Mouse (Mus musculus) thymus, postnatal 0 days (tissue): ENCODE data around the gene Abcb7. TPM values are rescaled to one million over a fixed set of nuclear protein-coding genes. Genes with fewer than 3 reads are reported as not detected.
"Not testable (repeated sequence)": the region's sequence is repeated elsewhere in the genome, so short reads cannot be mapped to it uniquely, and the experiment has no call there.

Experiments used
- DNase-seq: peaks from one replicate; pipeline ENCODE4 v3.0.0-alpha.2; 2015; ENCODE audit warnings: low spot score
- polyA plus RNA-seq: library from polyadenylated mRNA; unstranded; fragments of >200 nt; fragmentation: Nextera tagmentation; extraction: Ambion mirVana; gene quantifications from 2 replicates; pipeline ENCODE4 v1.2.1, GENCODE M21; 2015

Abcb7 gene
- polyA plus RNA-seq, result 9.7 and 10.1 TPM in 2 replicates

DNA sequence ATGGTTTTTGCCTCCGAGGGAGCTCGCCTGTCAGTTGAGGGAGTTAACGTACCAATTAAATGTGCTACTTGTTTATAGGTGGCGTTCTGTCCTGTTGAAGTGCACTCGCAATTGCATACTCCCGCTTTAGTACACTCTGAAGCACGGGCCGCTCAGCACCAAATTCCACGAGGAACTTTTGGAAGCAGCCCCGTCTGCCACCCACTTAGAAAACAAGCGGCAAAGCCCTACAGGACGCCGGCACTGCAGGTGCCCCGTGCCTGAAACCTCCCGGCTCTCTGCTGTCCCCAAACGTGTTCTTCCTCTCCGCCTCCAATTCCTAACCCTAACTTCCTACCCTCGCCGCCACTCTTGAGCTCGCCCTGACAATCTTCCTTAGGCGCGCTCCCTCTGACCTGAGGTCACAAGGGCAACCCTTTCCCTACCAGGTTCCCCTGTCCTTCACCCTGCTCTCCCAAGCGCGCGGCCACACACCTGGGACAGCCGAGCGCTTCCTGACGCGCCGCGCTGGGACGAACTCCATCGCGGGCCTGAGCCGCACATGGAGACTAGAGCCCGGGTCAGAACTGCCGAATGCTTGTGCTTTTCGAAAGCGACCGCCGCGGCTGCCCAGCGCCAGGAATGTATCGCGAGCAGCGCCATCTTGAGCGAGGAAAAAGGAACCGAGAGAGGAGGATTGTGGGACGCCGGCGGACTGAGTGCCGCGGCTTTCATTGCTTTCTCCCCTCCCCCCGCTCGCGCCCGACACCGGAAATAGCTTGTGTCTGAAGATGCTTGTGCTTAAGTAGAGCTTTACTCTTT lies at the start of gene Abcb7:
TSS of gene Abcb7 (minus strand) at position 674 of the 801 bp plus-strand sequence.
- DNase-seq, result peak; percentile 85

DNA sequence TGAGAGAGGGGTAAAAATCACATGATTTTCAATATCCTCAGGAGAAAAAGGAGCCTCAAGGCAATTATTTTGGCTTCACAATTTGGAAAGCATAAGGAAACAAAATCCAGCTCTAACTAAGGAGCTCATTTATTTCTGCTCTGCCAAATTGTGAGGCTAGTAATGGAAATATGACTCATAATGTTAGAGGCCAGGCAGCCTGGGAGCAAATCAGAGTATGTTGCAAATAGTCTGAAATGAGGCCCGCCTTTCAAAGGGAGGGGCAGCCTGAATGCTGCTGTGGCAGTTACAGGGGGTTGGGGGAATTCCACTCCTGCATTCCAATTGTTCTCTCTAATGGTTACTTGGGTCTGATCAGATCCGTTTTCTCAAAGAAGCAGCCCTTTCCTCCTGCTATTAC lies 48.1 kb upstream of the Abcb7 start:
- no peak for DNase-seq

DNA sequence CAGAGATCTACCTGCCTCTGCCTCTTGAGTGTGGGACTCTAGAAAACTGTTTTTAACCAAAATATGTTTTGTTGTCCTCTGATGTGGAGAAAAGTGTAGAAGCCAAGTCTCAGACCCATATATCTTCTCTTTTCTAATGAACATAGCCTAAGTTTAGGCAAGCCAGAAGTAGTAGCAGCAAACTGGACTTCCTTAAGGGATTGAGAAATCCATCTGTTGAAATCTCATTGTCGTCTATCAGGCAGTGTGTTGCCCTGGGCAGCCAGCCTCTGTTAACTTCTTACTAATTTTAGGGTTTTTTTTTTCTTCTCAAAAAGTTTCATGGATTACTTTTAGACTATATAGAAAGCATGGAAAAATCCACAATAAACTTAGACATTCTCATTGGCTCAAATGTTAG lies 38.8 kb upstream of the Abcb7 start:
- DNase-seq, result no peak

DNA sequence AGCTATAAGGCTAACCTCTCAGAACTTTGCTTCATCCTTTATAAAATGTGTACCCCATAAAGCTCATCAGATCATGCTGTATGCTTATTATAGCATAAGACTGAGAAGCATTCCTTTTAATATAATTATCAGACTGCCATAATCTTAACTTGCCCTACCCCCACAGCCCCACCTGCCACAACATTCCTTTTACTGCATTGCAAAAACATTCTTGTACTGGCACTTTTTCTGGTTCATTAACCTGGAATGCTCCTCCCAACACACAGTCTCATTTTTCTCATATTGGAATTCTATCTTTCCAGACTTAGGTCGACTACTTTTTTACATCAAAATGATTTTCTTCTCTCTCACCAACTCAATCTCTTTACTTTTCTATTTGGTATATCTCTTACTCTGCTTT lies 19.8 kb upstream of the Abcb7 start:
- DNase-seq, result no peak

DNA sequence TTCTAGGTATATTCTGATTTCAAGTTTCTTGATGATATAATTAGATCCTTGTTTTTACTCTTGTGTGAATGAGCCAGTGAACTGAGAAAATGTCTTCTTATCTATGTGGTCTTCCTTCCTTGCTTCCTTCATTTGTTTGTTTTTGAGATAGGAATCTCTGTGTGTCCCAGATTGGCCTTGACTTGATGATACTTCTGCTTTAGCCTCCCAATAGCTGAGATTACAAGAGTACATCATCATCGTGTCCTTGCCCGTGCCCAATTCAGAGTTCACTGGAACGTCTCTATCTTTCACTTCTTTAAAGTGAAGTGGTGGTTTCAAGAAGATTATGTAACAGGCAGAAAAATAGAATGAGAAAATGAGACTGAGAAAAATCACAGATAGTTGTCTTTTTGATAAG lies 14.5 kb upstream of the Abcb7 start:
- DNase-seq, result no peak

DNA sequence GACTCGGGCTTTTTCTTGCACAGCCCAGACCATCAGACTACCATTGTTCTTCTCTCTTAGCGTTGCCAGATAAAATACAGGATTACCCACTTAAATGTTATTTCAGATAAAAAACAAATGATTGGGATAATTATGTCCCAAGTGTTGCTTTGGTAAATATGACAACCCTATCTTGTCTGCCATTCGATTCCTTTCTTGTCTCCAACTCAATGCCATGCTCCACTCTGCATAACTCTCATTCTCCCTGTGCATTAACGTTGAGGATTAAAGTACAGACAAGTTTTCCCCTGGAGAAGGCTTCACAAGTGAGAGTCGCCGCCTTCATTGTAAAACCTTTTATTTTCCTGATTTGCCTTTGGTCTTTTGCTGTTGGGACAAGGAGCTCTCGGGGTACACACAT lies 339 bp upstream of the Abcb7 start:
- no peak for DNase-seq

DNA sequence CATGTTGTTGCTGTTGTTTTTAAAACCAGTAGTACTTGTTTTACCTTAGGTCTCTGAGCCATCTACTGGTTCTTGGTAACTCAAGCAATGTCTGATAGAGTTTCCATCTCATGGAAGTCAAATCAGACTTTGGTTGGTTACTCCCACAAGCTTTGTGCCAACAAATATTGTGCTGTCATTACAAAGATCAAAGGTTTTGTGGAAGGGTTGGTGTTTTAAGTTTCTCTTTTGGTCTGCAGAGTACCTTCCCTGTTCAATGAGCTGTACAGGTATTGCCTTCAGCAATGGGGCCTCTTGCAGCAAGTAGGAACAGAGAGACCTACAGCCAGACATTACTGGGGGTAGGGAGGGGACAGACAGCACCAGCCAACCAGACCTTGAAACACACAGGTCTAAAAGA lies 5.5 kb downstream of the Abcb7 start:
- DNase-seq, result no peak

DNA sequence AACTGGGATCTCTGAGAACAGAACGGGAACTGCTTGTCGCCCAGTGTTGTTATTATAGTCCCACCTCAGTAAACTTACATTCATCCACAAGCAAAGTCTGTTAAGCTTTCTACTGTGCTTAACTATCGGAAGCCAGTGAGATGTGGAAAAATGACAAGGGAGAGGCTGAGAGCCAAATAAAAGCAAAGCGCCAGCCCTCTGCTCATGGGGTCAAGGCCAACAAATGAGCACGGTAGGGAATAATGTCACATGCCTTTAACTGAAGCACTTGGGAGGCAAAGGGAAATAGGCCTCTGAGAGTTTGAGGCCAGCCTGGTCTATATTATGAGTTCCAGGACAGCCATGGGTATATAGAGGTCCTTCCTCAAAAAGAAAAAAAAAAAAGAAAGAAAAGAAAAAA lies 11.2 kb downstream of the Abcb7 start:
- DNase-seq, result no peak

DNA sequence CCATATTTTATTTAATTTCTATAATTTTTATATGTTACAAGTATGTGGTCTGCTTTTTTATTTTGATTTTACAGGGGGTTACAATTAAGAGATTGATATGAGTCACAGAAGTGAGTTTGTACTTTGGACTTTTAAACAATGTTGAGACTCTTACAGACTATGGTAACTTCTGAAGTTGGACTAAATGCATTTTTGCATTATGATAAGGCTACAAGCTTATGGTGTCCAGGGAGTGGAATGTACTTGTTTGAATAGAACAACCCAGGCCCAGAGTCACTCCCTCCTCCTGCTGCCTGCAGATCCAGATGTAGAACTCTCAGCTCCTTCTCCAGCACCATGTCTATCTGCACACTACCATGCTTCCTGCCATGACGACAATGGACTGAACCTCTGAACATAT lies 12.5 kb downstream of the Abcb7 start:
- DNase-seq, result no peak

DNA sequence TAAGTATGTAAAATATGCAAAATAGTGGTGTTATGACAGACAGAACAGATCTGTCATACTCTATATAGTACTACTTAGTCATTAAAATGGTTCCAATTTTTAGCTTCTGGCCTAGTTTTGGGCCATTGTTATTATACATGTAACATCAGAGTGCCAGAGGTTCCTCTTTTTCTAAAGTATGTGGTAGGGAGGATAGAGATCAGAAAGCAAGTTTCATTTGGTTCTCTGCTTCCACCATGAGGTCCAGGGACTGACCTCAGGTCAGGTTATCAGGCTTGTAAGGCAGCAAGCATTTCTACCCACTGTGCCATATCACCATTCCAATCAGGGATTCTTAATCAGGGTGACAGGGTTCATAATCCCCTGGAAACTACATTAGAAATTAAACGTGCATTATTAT lies 16.1 kb downstream of the Abcb7 start:
- no peak for DNase-seq

DNA sequence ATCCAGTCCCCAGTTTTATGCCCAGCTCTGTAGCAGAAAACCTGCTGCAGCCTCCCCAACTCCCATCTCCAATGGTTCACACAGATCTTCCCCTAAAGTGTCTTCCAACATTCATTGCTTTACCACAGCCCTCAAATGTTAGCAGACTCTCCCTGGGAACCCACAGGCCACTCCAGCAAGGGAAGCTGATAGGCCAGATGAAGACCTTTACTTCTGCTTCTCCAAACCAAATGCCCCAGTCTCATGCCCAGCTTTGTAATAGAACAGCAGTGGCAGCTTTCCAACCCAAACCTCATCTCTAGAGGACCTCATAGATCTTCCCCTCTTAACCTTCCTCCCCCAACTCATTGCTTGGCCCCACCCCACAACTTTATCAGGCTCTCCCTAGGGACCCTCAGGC lies 54.0 kb downstream of the Abcb7 start:
- DNase-seq, result no peak

DNA sequence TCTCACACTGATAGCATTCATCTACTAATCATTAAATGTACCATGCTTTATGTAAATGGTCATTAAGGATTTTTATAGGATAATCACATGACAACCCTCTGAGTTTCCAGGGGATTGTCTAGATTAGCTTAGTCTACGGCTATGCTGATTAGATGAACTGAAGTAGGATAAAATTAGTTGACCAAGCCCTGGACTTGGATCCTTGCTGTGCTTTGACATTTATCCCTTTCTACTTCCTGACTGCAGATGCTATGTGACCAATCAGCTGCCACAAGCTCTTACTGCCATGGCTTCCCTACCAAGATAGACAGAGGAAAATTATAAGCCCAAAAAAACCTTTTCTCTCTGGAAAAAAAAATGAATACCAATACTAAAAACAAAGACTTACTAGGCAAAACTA lies 57.8 kb downstream of the Abcb7 start:
- DNase-seq, result no peak

DNA sequence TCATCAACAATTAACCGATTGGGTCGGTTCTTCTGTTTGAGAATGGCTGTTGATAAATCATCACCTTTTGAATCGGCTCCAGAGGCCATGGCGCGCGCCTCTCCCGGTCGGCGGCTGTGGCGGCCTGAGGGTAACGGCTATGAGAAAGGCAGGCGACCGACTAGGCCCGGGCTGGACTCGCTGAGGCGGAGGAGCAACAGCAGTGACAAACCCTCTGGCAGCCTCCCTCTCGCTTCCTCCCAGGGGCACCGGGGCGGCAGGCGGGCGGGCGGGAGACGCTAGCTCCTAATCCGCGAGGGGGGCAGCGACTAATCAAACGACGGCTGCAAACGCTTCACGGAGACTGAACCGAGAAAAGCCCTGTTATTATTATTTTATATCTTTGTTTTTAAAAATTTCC lies 65.5 kb downstream of the Abcb7 start:
- DNase-seq, result not testable (repeated sequence)

DNA sequence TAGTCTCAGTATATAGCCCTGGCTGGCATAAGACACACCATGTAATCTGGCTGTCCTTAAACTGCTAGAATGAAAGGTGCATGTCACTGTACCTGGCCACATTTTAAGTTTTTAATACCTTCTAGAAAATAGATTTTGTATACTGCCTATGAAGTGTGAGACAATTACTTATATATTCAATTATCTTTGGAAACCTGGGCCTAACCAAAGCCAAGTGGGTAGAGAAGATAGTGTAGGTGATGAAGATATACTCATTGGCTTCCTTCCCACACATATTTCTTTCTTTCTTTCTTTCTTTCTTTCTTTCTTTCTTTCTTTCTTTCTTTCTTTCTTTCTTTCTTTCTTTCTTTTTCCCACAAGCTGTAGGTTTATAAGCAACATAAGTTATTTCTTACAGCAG lies 121.9 kb downstream of the Abcb7 start:
- DNase-seq, result no peak

DNA sequence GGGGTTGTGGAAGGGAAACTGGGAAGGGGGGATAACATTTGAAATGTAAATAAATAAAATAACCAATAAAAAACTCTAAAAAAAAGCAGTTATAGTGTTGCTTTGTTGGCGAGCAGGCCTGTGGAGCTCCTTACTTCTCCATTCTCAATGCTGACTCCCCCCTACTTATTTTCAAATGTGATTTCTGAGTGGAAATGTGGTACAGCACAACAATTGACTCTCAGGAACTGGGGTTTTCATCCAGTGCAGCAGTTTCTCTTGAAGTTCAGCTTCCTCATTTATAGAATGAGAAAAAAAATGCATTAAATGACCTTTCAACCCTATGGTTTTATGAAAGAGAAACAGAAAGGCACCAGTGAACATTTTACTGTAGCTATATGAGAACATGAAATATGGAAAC lies 133.8 kb downstream of the Abcb7 start:
- no peak for DNase-seq

DNA sequence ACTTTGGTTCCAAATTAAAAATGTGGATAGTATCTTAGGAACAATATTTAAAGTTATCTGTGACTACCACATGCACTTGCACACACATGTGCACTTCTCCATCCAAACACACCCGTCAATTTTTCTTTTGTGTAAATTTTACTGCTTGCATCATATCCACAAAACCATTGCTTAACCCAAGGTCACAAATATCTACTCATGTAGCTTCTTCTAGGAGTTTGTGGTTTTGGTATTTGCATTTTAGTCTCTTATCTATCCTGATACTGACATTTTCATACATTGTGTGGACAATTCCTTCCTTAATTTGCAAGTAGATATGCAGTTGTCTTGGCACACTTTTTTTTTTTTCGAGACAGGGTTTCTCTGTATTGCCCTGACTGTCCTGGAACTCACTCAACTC lies 149.3 kb downstream of the Abcb7 start:
- no peak for DNase-seq

DNA sequence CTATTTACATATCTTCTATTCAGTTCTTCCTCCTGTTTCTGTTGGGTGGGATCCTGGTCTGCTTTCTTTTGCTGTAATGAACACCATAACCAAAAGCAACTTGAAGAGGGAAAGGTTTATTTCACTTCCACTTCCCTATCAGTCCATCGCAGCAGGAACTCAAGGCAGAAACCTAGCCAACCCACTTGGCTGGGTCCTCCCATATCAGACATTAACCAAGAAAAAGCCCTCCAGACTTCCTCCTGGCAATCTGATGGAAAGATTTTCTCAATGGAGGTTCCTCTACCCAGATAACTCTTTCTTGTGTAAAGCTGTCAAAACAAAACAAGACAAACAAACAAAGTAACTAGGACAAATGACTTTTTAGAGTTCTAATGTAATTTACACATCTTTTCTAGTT lies 151.2 kb downstream of the Abcb7 start:
- DNase-seq, result no peak

DNA sequence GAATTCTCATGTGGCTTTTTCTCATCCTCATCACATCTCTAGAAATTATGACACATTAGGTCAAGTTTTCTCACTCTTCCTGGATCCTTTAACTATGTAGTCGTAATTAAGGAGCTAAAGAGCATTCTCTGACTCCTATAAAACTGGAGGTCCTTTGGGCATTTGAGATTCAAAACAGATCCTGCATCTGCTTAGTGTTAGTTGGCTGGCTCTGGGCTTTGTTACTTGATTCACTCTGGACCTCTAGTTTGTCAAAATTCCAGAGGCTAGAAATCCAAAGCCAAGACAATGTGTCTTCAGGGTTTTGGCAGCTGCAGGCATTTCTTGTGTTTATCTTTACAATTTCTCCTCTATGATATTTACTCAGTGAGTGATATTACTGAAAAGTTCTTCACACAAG lies 157.1 kb downstream of the Abcb7 start:
- no peak for DNase-seq

Other genes starting within 250 kb of the Abcb7 start
- 0.09 and 0.10 TPM in 2 replicates for gene Nexmif, start 212.7 kb downstream of the Abcb7 start, polyA plus RNA-seq
- 0.69 and 0.86 TPM in 2 replicates for gene Uprt, start 69.0 kb upstream of the Abcb7 start, polyA plus RNA-seq